Mouse (Mus musculus): ENCODE results near the gene Ctdsp2.

Ctdsp2 gene

GRCm38 (mm10) chr10:127042468-127043115, 64.1 kb downstream of the Ctdsp2 start:
- no peak for DNase-seq (ENCODE audit: low read depth, low spot score)

DNA sequence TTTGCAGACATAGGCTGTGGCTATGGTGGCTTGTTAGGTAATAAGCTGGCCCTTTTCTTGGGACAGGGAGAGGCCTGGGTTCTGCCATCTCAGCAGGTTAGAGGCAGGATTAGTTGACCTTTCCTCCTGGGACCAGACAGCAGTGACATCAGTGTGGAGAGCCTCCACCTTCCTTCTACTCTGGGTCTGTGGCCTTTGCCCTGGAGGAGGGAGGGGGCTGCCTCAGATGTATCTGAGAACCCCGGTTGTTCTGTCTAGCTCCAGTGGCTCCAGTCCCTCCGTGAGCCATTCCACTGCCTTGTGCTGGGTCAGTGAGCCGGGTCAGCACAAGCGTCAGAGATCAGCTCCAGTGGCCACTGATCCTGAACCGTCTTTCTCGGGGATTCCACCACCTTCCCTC, 64.7 kb downstream of the Ctdsp2 start:
- no peak for DNase-seq (ENCODE audit: low read depth, low spot score)

DNA sequence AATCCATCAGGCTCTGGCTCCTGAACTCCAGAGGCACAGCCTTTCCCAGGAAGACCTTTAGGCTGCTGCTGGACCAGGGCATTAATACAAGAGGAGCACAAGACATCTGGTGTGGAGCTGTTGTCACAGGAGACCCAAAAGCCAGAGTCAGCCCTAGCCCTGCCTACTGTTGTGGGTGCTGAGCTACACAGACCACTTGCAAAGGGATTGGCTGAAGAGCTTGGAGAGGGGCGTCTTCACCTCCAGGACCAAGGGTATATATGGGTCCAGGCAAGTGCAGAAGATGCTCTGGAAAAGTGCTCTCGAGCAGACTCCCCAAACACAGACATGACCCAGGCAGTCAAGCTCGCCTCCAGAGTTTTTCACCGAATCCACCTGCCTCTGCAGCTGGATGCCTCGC, 69.4 kb downstream of the Ctdsp2 start, which contains the start of gene Cyp27b1:
Gene Cyp27b1 (plus strand): TSS at position 297 of the 400 bp plus-strand sequence.
- no peak for DNase-seq (ENCODE audit: low read depth, low spot score)

DNA sequence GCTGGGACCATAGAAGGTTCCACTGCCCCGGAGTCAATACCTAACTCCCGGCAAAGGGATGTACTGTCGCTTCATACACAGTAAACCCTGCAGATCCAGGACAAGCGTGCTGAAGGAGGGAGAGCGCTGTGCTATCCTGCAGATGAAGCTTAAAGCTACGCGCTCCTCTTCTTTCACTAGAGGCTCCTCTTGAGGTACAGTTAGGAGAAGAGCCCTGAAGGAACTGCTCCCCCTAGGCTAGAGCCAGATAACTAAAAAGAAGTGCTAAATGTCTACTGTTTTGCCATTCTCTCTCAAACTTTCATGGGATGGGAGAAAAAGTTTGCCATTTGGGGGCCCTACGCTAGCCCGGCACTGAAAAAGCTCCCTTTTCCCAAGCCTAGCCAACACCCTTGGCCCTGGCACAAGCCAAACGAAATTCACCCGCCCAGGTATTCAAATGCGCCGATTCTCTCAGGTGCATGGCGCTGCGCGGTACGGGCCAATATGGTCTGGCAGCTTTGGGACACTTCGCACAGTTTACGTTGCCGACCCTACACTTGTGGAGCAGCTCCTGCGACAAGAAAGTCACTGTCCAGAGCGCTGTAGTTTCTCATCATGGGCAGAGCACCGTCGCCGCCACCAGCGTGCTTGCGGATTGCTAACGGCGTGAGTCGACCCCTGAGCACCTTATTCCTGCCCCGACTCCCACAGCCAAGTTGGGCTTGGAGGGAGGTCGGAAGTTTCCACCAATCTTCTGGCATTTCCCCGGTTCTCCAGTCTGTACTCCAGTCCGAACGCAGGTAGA, 70.3 kb downstream of the Ctdsp2 start:
- DNase-seq (ENCODE audit: low read depth, low spot score): no peak
